Mouse (Mus musculus) erythroblast, embryonic 14.5 days (primary cell): Measurements from ENCODE around the gene Ankfy1. TPM values are rescaled to one million over a fixed set of nuclear protein-coding genes. Genes with fewer than 3 reads are reported as not detected.

Experiments used
- H3K27me3 ChIP-seq: 2 replicates; pipeline ENCODE4 v1.6.1; 2012; ENCODE audit warnings: inconsistent platforms; ENCODE audit not compliant: control insufficient read depth
- H3K36me3 ChIP-seq: 2 replicates; pipeline ENCODE4 v1.6.1; 2012; ENCODE audit warnings: mild to moderate bottlenecking, inconsistent platforms; ENCODE audit not compliant: control insufficient read depth
- H3K4me1 ChIP-seq: 2 replicates; pipeline ENCODE4 v1.6.1; 2012; ENCODE audit warnings: inconsistent platforms; ENCODE audit not compliant: control insufficient read depth
- H3K4me3 ChIP-seq: replicated peaks from 2 replicates; pipeline ENCODE3; 2012; ENCODE audit warnings: moderate library complexity, mild to moderate bottlenecking, inconsistent platforms
- H3K9me3 ChIP-seq: 2 replicates; pipeline ENCODE4 v1.6.1; 2012; ENCODE audit warnings: low read length, inconsistent platforms, mixed read lengths; ENCODE audit not compliant: control insufficient read depth
- GATA1 ChIP-seq: IDR thresholded peaks from 2 replicates; pipeline ENCODE4 v1.6.1; 2012; ENCODE audit warnings: low read length, inconsistent platforms, mixed read lengths
- TAL1 ChIP-seq: IDR thresholded peaks from 3 replicates; pipeline ENCODE4 v1.6.1; 2012; ENCODE audit warnings: low read length, inconsistent platforms, mixed read lengths
- polyA plus RNA-seq: library from polyadenylated mRNA; stranded (reverse); fragments of >175 nt; gene quantifications from 2 replicates; pipeline ENCODE4 v1.2.3, GENCODE M21; 2012

Ankfy1 gene
- polyA plus RNA-seq = 0.30 and 0.51 TPM in 2 replicates

GRCm38 (mm10) chr11:72689551-72690510 is at the start of gene Ankfy1:
Ankfy1 (plus strand) TSS chr11:72690006.
- Histone ChIP-seq H3K9me3 (no peaks in the 10 kb centered on the region), H3K4me1 (peaks cover 90% of the 10 kb centered on the region), H3K36me3 (peaks cover 41% of the 10 kb centered on the region), H3K27me3 (no peaks in the 10 kb centered on the region), H3K4me3 (peak within 1 kb of the TSS; percentile 91)
- TF ChIP-seq GATA1 (no peak), TAL1 (no peak)

GRCm38 (mm10) chr11:72642730-72643129 is 47.1 kb upstream of the Ankfy1 start:
- no peaks in the 10 kb centered on the region for H3K27me3 ChIP-seq
- H3K36me3 ChIP-seq = no peaks in the 10 kb centered on the region
- H3K9me3 ChIP-seq = no peaks in the 10 kb centered on the region
- no peak overlapping the region for H3K4me3 ChIP-seq
- TF ChIP-seq GATA1 (no peak), TAL1 (no peak)
- H3K4me1 ChIP-seq = no peaks in the 10 kb centered on the region

GRCm38 (mm10) chr11:72645386-72645785 is 44.4 kb upstream of the Ankfy1 start:
- TF ChIP-seq TAL1 (no peak), GATA1 (no peak)
- no peaks in the 10 kb centered on the region for H3K4me1 ChIP-seq
- H3K36me3 ChIP-seq = no peaks in the 10 kb centered on the region
- H3K4me3 ChIP-seq = no peak overlapping the region
- H3K9me3 ChIP-seq = no peaks in the 10 kb centered on the region
- H3K27me3 ChIP-seq = no peaks in the 10 kb centered on the region

- no peaks in the 10 kb centered on the region for H3K4me1 ChIP-seq
- no peak overlapping the region for H3K4me3 ChIP-seq
- H3K9me3 ChIP-seq = no peaks in the 10 kb centered on the region
- H3K27me3 ChIP-seq = no peaks in the 10 kb centered on the region
- H3K36me3 ChIP-seq = no peaks in the 10 kb centered on the region
- TF ChIP-seq TAL1 (no peak), GATA1 (no peak)
Measured at GRCm38 (mm10) chr11:72650347-72650746, 39.5 kb upstream of the Ankfy1 start.

GRCm38 (mm10) chr11:72659918-72660317 is 29.9 kb upstream of the Ankfy1 start:
- H3K27me3 ChIP-seq = no peaks in the 10 kb centered on the region
- peaks cover 2% of the 10 kb centered on the region; the same call in 1 of the 2 replicates for H3K4me1 ChIP-seq
- TF ChIP-seq TAL1 (no peak), GATA1 (no peak)
- no peak overlapping the region for H3K4me3 ChIP-seq
- H3K9me3 ChIP-seq = peaks cover 2% of the 10 kb centered on the region; the same call in 1 of the 2 replicates
- H3K36me3 ChIP-seq = no peaks in the 10 kb centered on the region; the same call in 1 of the 2 replicates

- TF ChIP-seq TAL1 = no peak
- no peak for TF ChIP-seq GATA1
- H3K27me3 ChIP-seq = no peaks in the 10 kb centered on the region
- H3K9me3 ChIP-seq = peaks cover 2% of the 10 kb centered on the region; the same call in 1 of the 2 replicates
- H3K36me3 ChIP-seq = no peaks in the 10 kb centered on the region; the same call in 1 of the 2 replicates
- H3K4me1 ChIP-seq = peaks cover 2% of the 10 kb centered on the region; the same call in 1 of the 2 replicates
- H3K4me3 ChIP-seq = no peak overlapping the region
Measured at GRCm38 (mm10) chr11:72660359-72660758, 29.4 kb upstream of the Ankfy1 start.

- no peak overlapping the region for H3K4me3 ChIP-seq
- H3K36me3 ChIP-seq = peaks cover 4% of the 10 kb centered on the region
- H3K27me3 ChIP-seq = no peaks in the 10 kb centered on the region
- no peak for TF ChIP-seq TAL1
- no peak for TF ChIP-seq GATA1
- no peaks in the 10 kb centered on the region for H3K9me3 ChIP-seq
- peaks cover 2% of the 10 kb centered on the region; the same call in 1 of the 2 replicates for H3K4me1 ChIP-seq
Measured at GRCm38 (mm10) chr11:72664641-72665040, 25.2 kb upstream of the Ankfy1 start.

- H3K36me3 ChIP-seq = peaks cover 4% of the 10 kb centered on the region
- H3K4me1 ChIP-seq = peaks cover 11% of the 10 kb centered on the region
- TF ChIP-seq GATA1 = no peak
- TF ChIP-seq TAL1 = no peak
- H3K27me3 ChIP-seq = no peaks in the 10 kb centered on the region
- H3K4me3 ChIP-seq = no peak overlapping the region
- no peaks in the 10 kb centered on the region for H3K9me3 ChIP-seq
Measured at GRCm38 (mm10) chr11:72670634-72671033, 19.2 kb upstream of the Ankfy1 start.

GRCm38 (mm10) chr11:72671294-72671988 is 18.4 kb upstream of the Ankfy1 start:
- no peak overlapping the region for H3K4me3 ChIP-seq
- no peak for TF ChIP-seq TAL1
- no peak for TF ChIP-seq GATA1
- no peaks in the 10 kb centered on the region for H3K27me3 ChIP-seq
- H3K9me3 ChIP-seq = no peaks in the 10 kb centered on the region
- H3K36me3 ChIP-seq = peaks cover 4% of the 10 kb centered on the region
- peaks cover 11% of the 10 kb centered on the region for H3K4me1 ChIP-seq
